Mouse (Mus musculus): ENCODE measurements at regions not wholly inside any gene's neighbourhood (a gene's known extent, or its start where the extent isn't known, plus 50 kb on each side); places are given as distances from the start of the nearest gene placed in this dataset.

- TF ChIP-seq E2F4 (IDR thresholded peaks at IDR 0.05; ENCODE audit: insufficient replicate concordance, low read depth, low read length) (no peak), POLR2A (IDR thresholded peaks at IDR 0.05; ENCODE audit: low read depth, low read length) (no peak), EP300 (IDR thresholded peaks at IDR 0.05; ENCODE audit: low read length) (no peak), CHD1 (IDR thresholded peaks at IDR 0.05; ENCODE audit: low read depth, low read length) (no peak), IRF4 (IDR thresholded peaks at IDR 0.05; ENCODE audit: low read depth, low read length) (no peak), MEF2A (IDR thresholded peaks at IDR 0.05; ENCODE audit: borderline replicate concordance, low read depth, low read length) (no peak), CTCF (conservative IDR thresholded peaks at IDR 0.05 in 1 of 2, IDR thresholded peaks at IDR 0.05 in 1 of 2; ENCODE audit: low read depth in 2 of 2, low read length in 2 of 2) (no peak), KAT2A (IDR thresholded peaks at IDR 0.05; ENCODE audit: insufficient replicate concordance, low read length) (no peak), RAD21 (IDR thresholded peaks at IDR 0.05; ENCODE audit: low read depth, low read length) (no peak), MXI1 (IDR thresholded peaks at IDR 0.05; ENCODE audit: low read depth, low read length) (no peak)
Observed at GRCm38 (mm10) chr9:47063751-47064150, 65.2 kb downstream of the Gm4791 start.
